In the genomic region with DNA sequence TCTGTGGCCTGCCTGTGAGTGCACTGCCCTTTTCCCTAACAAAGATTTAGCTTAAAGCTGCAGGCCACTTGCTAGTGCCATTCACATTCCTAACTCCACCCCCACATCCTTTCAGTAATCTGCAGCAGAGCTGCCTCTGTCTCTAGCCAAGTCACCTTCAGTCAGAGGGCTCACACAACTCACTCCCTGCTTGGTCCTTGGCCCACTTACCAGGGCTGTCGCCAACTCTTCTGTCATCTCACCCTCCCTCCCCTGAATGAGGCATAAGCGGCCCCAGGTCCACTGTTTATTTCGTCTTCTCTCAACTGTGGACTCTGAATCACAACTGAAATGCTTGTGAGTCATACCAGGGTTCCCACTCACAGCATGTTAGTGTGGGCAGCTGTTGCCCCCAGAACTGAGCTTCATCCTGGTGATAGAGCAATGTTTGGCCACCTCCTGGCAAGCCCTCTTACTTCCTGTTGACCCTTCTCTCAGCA, we compare ENCODE assay signal across 8 mouse cellular contexts.
DNase-seq lines count a peak whose midpoint lies in the region; ATAC-seq lines count a peak whose summit lies in the region.

No protein-coding gene starts in this region.

- H3K27me3 ChIP-seq in forebrain, embryonic 16.5 days (replicated peaks; ENCODE audit: control insufficient read depth, insufficient read depth, low read length) = no peaks in the 10 kb centered on the region
- H3K27me3 ChIP-seq in forebrain, embryonic 15.5 days = no peaks in the 10 kb centered on the region
- H3K27me3 ChIP-seq in embryonic facial prominence, embryonic 10.5 days (replicated peaks; ENCODE audit: low read depth, poor library complexity, severe bottlenecking) = no peaks in the 10 kb centered on the region
- H3K27me3 ChIP-seq in heart, embryonic 11.5 days (ENCODE audit: control insufficient read depth, insufficient read depth, low read length) = no peaks in the 10 kb centered on the region

- DNase-seq in ES-CJ7 (ENCODE audit: low read depth, low spot score) = peak; percentile 15
- no peak for DNase-seq in embryonic facial prominence, embryonic 10.5 days (ENCODE audit: low spot score)
- DNase-seq in left cerebral cortex, adult 9 months (ENCODE audit: low spot score in 2 of 2) = peak; percentile 3 to 33
- DNase-seq in right cerebral cortex, postnatal 36 days (ENCODE audit: low spot score in 2 of 2) = peak; percentile 24 to 26
- no peak for DNase-seq in thymus, postnatal 10 days (ENCODE audit: low spot score in 2 of 2)

- WGBS in forebrain, embryonic 16.5 days = 35% methylated on average over 3 of the region's 3 CpGs
- WGBS in forebrain, embryonic 15.5 days = 22% methylated on average over 3 of the region's 3 CpGs
- WGBS in embryonic facial prominence, embryonic 10.5 days = 33% methylated on average over 3 of the region's 3 CpGs
- WGBS in heart, embryonic 11.5 days (ENCODE audit: insufficient replicate concordance) = 9% methylated on average over 3 of the region's 3 CpGs

- H3K4me3 ChIP-seq in forebrain, embryonic 16.5 days (replicated peaks; ENCODE audit: low read length) = no peak overlapping the region
- no peak overlapping the region for H3K4me3 ChIP-seq in forebrain, embryonic 15.5 days
- H3K4me3 ChIP-seq in embryonic facial prominence, embryonic 10.5 days = no peak overlapping the region
- no peak overlapping the region for H3K4me3 ChIP-seq in heart, embryonic 11.5 days (ENCODE audit: low read depth, low read length)

- 0 out of 2 replicates have a peak, but pooled peaks have one; percentile 40 for ATAC-seq in forebrain, embryonic 16.5 days
- ATAC-seq in forebrain, embryonic 15.5 days (replicated peaks) = no peak
- ATAC-seq in heart, embryonic 11.5 days (replicated peaks; ENCODE audit: insufficient number of reproducible peaks, low FRiP score, low TSS enrichment) = no peak; the same call in 1 of the 2 replicates

- H3K9ac ChIP-seq in forebrain, embryonic 16.5 days (replicated peaks; ENCODE audit: low read depth, low read length) = no peak overlapping the region
- H3K9ac ChIP-seq in forebrain, embryonic 15.5 days (replicated peaks) = no peak overlapping the region
- H3K9ac ChIP-seq in heart, embryonic 11.5 days (ENCODE audit: low read depth, low read length) = no peak overlapping the region

- no peaks in the 10 kb centered on the region for H3K4me1 ChIP-seq in forebrain, embryonic 16.5 days (replicated peaks; ENCODE audit: control insufficient read depth, insufficient read depth, low read length)
- H3K4me1 ChIP-seq in forebrain, embryonic 15.5 days = no peaks in the 10 kb centered on the region
- H3K4me1 ChIP-seq in embryonic facial prominence, embryonic 10.5 days = peaks cover 13% of the 10 kb centered on the region
- peaks cover 21% of the 10 kb centered on the region for H3K4me1 ChIP-seq in heart, embryonic 11.5 days (ENCODE audit: control insufficient read depth, insufficient read depth, low read length)

- H3K27ac ChIP-seq in forebrain, embryonic 16.5 days (ENCODE audit: low read length) = no peak overlapping the region
- H3K27ac ChIP-seq in forebrain, embryonic 15.5 days (replicated peaks) = no peak overlapping the region
- peak overlapping the region; percentile 35 for H3K27ac ChIP-seq in embryonic facial prominence, embryonic 10.5 days (replicated peaks)
- peak overlapping the region; percentile 64 for H3K27ac ChIP-seq in heart, embryonic 11.5 days (ENCODE audit: low read depth, low read length)

- H3K9me3 ChIP-seq in forebrain, embryonic 16.5 days (ENCODE audit: control insufficient read depth, low read length) = no peaks in the 10 kb centered on the region
- no peaks in the 10 kb centered on the region for H3K9me3 ChIP-seq in forebrain, embryonic 15.5 days
- no peaks in the 10 kb centered on the region for H3K9me3 ChIP-seq in embryonic facial prominence, embryonic 10.5 days
- H3K9me3 ChIP-seq in heart, embryonic 11.5 days (replicated peaks; ENCODE audit: control insufficient read depth, low read length) = no peaks in the 10 kb centered on the region

- H3K36me3 ChIP-seq in forebrain, embryonic 16.5 days (ENCODE audit: control insufficient read depth, insufficient read depth) = no peaks in the 10 kb centered on the region
- no peaks in the 10 kb centered on the region for H3K36me3 ChIP-seq in forebrain, embryonic 15.5 days
- no peaks in the 10 kb centered on the region for H3K36me3 ChIP-seq in embryonic facial prominence, embryonic 10.5 days (replicated peaks)
- no peaks in the 10 kb centered on the region for H3K36me3 ChIP-seq in heart, embryonic 11.5 days (ENCODE audit: control insufficient read depth, insufficient read depth, low read length)

- H3K4me2 ChIP-seq in forebrain, embryonic 16.5 days (ENCODE audit: low read length) = no peak overlapping the region
- H3K4me2 ChIP-seq in forebrain, embryonic 15.5 days (replicated peaks) = no peak overlapping the region
- no peak overlapping the region for H3K4me2 ChIP-seq in heart, embryonic 11.5 days

Comparison
In these comparisons a context has a peak if more than half of its experiments do, and no peak if none do; other contexts are left out.
1. H3K27ac ChIP-seq: peak in embryonic facial prominence, embryonic 10.5 days (single experiment) and heart, embryonic 11.5 days (single experiment); none in forebrain, embryonic 16.5 days (single experiment) and forebrain, embryonic 15.5 days (single experiment).
2. DNase-seq: peak in ES-CJ7 (single experiment), left cerebral cortex, adult 9 months (2 of 2) and right cerebral cortex, postnatal 36 days (2 of 2); none in embryonic facial prominence, embryonic 10.5 days (single experiment) and thymus, postnatal 10 days (0 of 2).